Mouse (Mus musculus) kidney, embryonic 16.5 days (tissue): Measurements from ENCODE around the gene Flt3l. TPM values are rescaled to one million over a fixed set of nuclear protein-coding genes. Genes with fewer than 3 reads are reported as not detected.
"Not testable (repeated sequence)": the region's sequence is repeated elsewhere in the genome, so short reads cannot be mapped to it uniquely, and the experiment has no call there.

Source experiments
- ATAC-seq: fragments of 200-750 bp; cut with Nextera tagmentation; 2 replicates; pipeline ENCODE4 v1.8.0; 2017; ENCODE audit warnings: moderate TSS enrichment; ENCODE audit not compliant: low FRiP score, low TSS enrichment
- H3K27ac ChIP-seq: fragments of 300-500 bp; sonication (generic); 2 replicates; pipeline ENCODE4 v1.5.1; 2014; ENCODE audit warnings: low read length
- H3K27me3 ChIP-seq: fragments of 300-500 bp; sonication (generic); 2 replicates; pipeline ENCODE4 v1.6.1; 2014; ENCODE audit warnings: low read length, control low read depth, mixed read lengths; ENCODE audit not compliant: insufficient read depth
- H3K36me3 ChIP-seq: fragments of 300-500 bp; sonication (generic); 2 replicates; pipeline ENCODE4 v1.6.1; 2014; ENCODE audit warnings: low read length, control low read depth, mixed read lengths; ENCODE audit not compliant: insufficient read depth
- H3K4me1 ChIP-seq: fragments of 300-500 bp; sonication (generic); 2 replicates; pipeline ENCODE4 v1.6.1; 2014; ENCODE audit warnings: low read length, control low read depth, mixed read lengths; ENCODE audit not compliant: insufficient read depth
- H3K4me2 ChIP-seq: fragments of 300-500 bp; sonication (generic); replicated peaks from 2 replicates; pipeline ENCODE4 v1.6.1; 2014; ENCODE audit warnings: low read depth, low read length
- H3K4me3 ChIP-seq: fragments of 300-500 bp; sonication (generic); 2 replicates; pipeline ENCODE4 v1.5.1; 2014; ENCODE audit warnings: mild to moderate bottlenecking, low read length
- H3K9ac ChIP-seq: fragments of 300-500 bp; sonication (generic); replicated peaks from 2 replicates; pipeline ENCODE4 v1.6.1; 2014; ENCODE audit warnings: low read length
- H3K9me3 ChIP-seq: fragments of 300-500 bp; sonication (generic); 2 replicates; pipeline ENCODE4 v1.6.1; 2016; ENCODE audit warnings: low read length, control low read depth
- WGBS: fragments of 180-500 bp; shearing (Covaris S2); extraction: QIAGEN DNeasy Blood & Tissue Kit; methylation state at CpG from one replicate; pipeline ENCODE4 v1.1.7; 2014; 5-methylcytosine and 5-hydroxymethylcytosine counted together
- polyA plus RNA-seq: library from polyadenylated mRNA; unstranded; fragments of >200 nt; fragmentation: Nextera tagmentation; extraction: Ambion mirVana; gene quantifications from 2 replicates; pipeline ENCODE4 v1.2.1, GENCODE M21; 2015

Flt3l gene
- polyA plus RNA-seq, 1 experiment from 2014 or later = 1.9 TPM

DNA sequence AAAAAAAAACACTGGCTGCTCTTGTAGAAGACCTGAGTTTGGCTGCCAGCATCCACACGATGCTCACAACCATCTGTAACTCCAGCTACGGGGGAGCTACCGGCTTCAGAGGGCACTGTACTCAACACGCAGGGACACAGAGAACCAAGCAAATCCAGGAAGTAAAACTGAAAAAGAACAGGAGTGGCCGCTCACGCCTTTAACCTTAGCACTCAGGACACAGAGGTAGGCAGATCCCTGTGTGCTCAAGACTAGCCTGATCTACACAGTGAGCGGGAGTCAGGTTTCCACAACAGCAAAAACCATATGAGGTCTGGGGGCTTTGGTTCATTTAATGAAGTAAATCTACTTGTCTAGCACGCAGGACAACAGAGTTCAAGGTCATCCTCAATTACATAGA lies 30.7 kb downstream of the Flt3l start:
- Histone ChIP-seq H3K4me1 (peaks cover 26% of the 10 kb centered on the region), H3K9me3 (no peaks in the 10 kb centered on the region), H3K4me3 (no peak overlapping the region), H3K27ac (no peak overlapping the region), H3K4me2 (no peak overlapping the region), H3K9ac (no peak overlapping the region), H3K27me3 (no peaks in the 10 kb centered on the region), H3K36me3 (no peaks in the 10 kb centered on the region)
- no peak for ATAC-seq
- 65% methylated on average over 8 of the region's 8 CpGs for WGBS

- ATAC-seq = no peak
- H3K27ac ChIP-seq = no peak overlapping the region
- H3K27me3 ChIP-seq = no peaks in the 10 kb centered on the region
- H3K36me3 ChIP-seq = no peaks in the 10 kb centered on the region
- 78% methylated on average over 5 of the region's 5 CpGs for WGBS
- H3K4me2 ChIP-seq = no peak overlapping the region
- H3K9ac ChIP-seq = no peak overlapping the region
- H3K4me3 ChIP-seq = no peak overlapping the region
- H3K4me1 ChIP-seq = peaks cover 26% of the 10 kb centered on the region
- no peaks in the 10 kb centered on the region for H3K9me3 ChIP-seq
These were observed 31.3 kb downstream of the Flt3l start for GRCm38 (mm10) chr7:45104941-45105340.

DNA sequence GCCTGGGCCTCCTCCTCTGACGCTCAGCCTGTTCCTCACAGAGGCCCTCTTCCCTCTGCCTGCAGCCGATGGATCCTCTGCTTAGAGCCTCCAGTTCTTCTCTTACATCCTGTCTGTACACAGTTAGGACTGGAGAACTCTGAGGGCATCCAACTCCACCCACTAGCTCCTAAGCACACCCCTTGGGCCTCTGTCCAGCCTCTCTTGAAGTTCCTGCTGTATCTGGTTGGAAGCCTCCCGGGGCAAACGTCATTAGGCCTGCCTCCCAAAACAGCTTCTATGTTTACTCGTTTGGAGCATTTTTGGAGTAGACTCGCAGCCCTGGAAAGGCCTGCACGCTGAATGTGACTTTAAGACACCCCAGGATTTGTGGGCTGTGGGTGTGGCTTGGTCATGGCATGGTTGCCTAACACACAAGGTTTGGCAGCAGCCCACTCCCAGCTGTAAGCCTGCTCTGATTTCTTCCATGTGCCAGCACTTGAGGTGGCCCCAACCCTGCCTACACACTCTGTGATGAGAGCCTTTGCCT lies 32.5 kb downstream of the Flt3l start, which contains the start of gene Fcgrt:
TSS of gene Fcgrt (minus strand) at position 200 of the 529 bp plus-strand sequence.
- H3K9ac ChIP-seq = peak within 1 kb of the TSS; percentile 58
- peak; percentile 96 for ATAC-seq
- no peaks in the 10 kb centered on the region for H3K36me3 ChIP-seq
- H3K4me1 ChIP-seq = peaks cover 26% of the 10 kb centered on the region
- H3K4me2 ChIP-seq = peak within 1 kb of the TSS; percentile 59
- 8% methylated on average over 7 of the region's 7 CpGs for WGBS
- H3K9me3 ChIP-seq = no peaks in the 10 kb centered on the region
- peak within 1 kb of the TSS; percentile 91 for H3K27ac ChIP-seq
- peak within 1 kb of the TSS; percentile 41 for H3K4me3 ChIP-seq
- H3K27me3 ChIP-seq = no peaks in the 10 kb centered on the region

- H3K4me3 ChIP-seq = peak overlapping the region; percentile 41
- H3K27ac ChIP-seq = peak overlapping the region; percentile 91
- H3K36me3 ChIP-seq = no peaks in the 10 kb centered on the region
- ATAC-seq = peak; percentile 50
- H3K4me2 ChIP-seq = peak overlapping the region; percentile 59
- no peaks in the 10 kb centered on the region for H3K27me3 ChIP-seq
- peak overlapping the region; percentile 58 for H3K9ac ChIP-seq
- H3K4me1 ChIP-seq = peaks cover 26% of the 10 kb centered on the region
- 24% methylated on average over 9 of the region's 9 CpGs for WGBS
- no peaks in the 10 kb centered on the region for H3K9me3 ChIP-seq
These were observed 33.2 kb downstream of the Flt3l start for GRCm38 (mm10) chr7:45102940-45103585.

DNA sequence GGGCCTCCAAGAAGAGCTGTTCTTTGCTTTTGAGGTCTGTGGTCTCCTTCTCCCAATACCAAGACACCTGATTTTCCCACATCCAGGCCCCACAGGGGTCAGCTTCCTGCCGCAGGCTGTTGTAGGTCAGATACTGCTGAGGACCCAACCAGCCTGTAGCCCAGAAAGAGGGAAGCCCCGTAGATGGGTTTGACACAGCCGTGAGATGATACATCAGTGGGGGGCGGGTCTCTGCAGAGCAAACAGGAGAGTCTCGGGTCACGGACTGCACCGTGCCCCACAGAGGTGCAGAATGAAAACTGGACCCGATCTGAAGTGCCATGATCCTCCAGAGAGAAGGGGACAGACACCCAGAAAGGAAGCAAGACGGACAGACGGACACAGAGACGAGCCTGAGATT lies 33.8 kb downstream of the Flt3l start:
- 64% methylated on average over 11 of the region's 11 CpGs for WGBS

DNA sequence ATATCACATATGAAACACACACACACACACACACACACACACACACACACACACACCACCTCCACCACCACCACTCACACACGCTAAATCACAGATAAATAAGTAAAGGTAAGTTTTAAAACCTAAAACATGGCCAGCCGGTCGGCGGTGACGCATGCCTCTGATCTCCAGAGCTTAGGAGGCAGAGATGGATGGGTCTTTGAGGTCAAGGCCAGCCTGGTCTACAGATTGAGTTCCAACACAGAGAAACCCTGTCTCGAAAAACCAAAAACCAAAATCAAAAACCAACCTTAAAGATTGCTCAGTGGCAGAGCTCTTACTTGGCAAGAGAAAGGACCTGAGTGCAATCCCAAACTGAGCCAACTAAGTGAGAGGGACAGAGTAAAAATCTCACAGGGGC lies 36.2 kb downstream of the Flt3l start:
- Histone ChIP-seq H3K9me3 (no peaks in the 10 kb centered on the region), H3K4me1 (peaks cover 26% of the 10 kb centered on the region), H3K27me3 (no peaks in the 10 kb centered on the region), H3K4me2 (no peak overlapping the region), H3K36me3 (no peaks in the 10 kb centered on the region), H3K9ac (no peak overlapping the region), H3K4me3 (no peak overlapping the region), H3K27ac (no peak overlapping the region)
- no peak for ATAC-seq
- 52% methylated on average over 6 of the region's 6 CpGs for WGBS

More for the DNA sequence above, 33.8 kb downstream of the Flt3l start:
- Histone ChIP-seq H3K4me1 (peaks cover 26% of the 10 kb centered on the region), H3K27ac (peak overlapping the region; percentile 91), H3K4me2 (peak overlapping the region; percentile 59), H3K9ac (peak overlapping the region; percentile 58; the same call in 1 of the 2 replicates), H3K4me3 (peak overlapping the region; percentile 41), H3K27me3 (no peaks in the 10 kb centered on the region), H3K36me3 (no peaks in the 10 kb centered on the region), H3K9me3 (no peaks in the 10 kb centered on the region)
- no peak for ATAC-seq

- no peak overlapping the region for H3K4me2 ChIP-seq
- H3K9me3 ChIP-seq = no peaks in the 10 kb centered on the region
- peaks cover 32% of the 10 kb centered on the region for H3K4me1 ChIP-seq
- H3K9ac ChIP-seq = no peak overlapping the region
- H3K27ac ChIP-seq = no peak overlapping the region
- 88% methylated on average over 8 of the region's 8 CpGs for WGBS
- H3K36me3 ChIP-seq = no peaks in the 10 kb centered on the region
- ATAC-seq = no peak
- H3K27me3 ChIP-seq = no peaks in the 10 kb centered on the region
- H3K4me3 ChIP-seq = no peak overlapping the region
These were observed 37.5 kb downstream of the Flt3l start for GRCm38 (mm10) chr7:45098541-45099240.

DNA sequence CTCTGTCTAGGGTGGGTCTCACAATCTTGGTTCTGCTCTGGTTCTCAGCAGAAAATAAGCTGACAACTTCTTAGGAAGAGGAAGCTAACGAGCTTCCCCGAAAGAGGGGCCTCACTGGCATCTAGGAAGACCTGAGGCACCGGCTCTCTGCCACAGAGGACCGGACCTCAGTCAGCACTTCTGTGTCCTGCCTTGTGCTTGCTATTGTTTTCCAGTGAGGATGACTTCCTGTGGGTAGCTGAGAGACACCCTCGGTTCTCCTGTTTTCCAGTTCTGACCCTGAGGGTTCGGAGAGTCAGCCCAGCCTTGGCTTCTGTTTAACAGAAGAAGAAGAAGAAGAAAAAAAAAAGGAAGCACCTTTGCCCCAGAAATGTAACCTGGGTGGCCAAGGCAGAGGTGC lies 38.8 kb downstream of the Flt3l start:
- Histone ChIP-seq H3K9ac (no peak overlapping the region), H3K4me3 (no peak overlapping the region), H3K4me1 (peaks cover 31% of the 10 kb centered on the region), H3K4me2 (no peak overlapping the region), H3K36me3 (no peaks in the 10 kb centered on the region), H3K27ac (peak overlapping the region; percentile 31), H3K9me3 (no peaks in the 10 kb centered on the region), H3K27me3 (no peaks in the 10 kb centered on the region)
- 48% methylated on average over 6 of the region's 6 CpGs for WGBS
- ATAC-seq = no peak

- H3K9ac ChIP-seq, H3K27ac ChIP-seq, ATAC-seq, H3K36me3 ChIP-seq, H3K4me3 ChIP-seq, H3K4me2 ChIP-seq, H3K9me3 ChIP-seq, H3K27me3 ChIP-seq: not testable (repeated sequence)
- 94% methylated on average over 14 of the region's 14 CpGs for WGBS
- H3K4me1 ChIP-seq = peaks cover 27% of the 10 kb centered on the region
These were observed 40.3 kb downstream of the Flt3l start for GRCm38 (mm10) chr7:45095965-45096364.

DNA sequence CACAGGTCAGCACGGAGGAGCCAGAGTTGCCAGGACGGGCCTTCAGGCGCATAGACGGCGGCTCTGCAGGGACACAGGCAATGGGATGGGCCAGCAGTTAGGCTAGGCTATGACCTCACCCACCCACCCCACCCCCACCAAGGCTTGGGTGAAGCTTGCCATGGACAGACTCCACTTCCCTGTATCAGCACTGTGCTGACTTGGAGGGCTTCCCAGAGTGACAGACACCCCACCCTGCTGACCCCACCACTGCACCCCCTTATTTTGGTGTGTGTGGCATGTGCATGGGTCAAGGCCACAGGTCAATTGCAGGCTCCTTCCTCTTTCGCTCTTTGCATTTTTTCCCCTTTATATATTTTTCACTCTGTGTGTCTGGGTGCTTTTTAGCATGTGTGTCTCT lies 40.9 kb downstream of the Flt3l start:
- WGBS = 77% methylated on average over 6 of the region's 6 CpGs
- H3K27ac ChIP-seq = peak overlapping the region; percentile 44; the same call in 1 of the 2 replicates
- no peak overlapping the region for H3K4me3 ChIP-seq
- ATAC-seq = no peak
- no peaks in the 10 kb centered on the region for H3K36me3 ChIP-seq
- H3K27me3 ChIP-seq = no peaks in the 10 kb centered on the region
- peaks cover 31% of the 10 kb centered on the region for H3K4me1 ChIP-seq
- no peaks in the 10 kb centered on the region for H3K9me3 ChIP-seq
- H3K4me2 ChIP-seq = no peak overlapping the region
- no peak overlapping the region for H3K9ac ChIP-seq
